Mouse (Mus musculus) heart, adult 2 months (tissue): Measurements from ENCODE around the gene Tle2.

Experiments
- CTCF ChIP-seq: fragments of 200-600 bp; IDR thresholded peaks from 2 replicates; pipeline ENCODE4 v1.8.1; 2022; ENCODE audit warnings: antibody characterized with exemption, mild to moderate bottlenecking, moderate library complexity
- EP300 ChIP-seq: fragments of 200-500 bp; IDR thresholded peaks from 2 replicates; pipeline ENCODE4 v1.6.1; 2011; ENCODE audit warnings: low read depth, low read length, control low read depth; ENCODE audit not compliant: insufficient read depth
- POLR2A ChIP-seq: fragments of 200-500 bp; IDR thresholded peaks from 2 replicates; pipeline ENCODE4 v1.6.1; 2011; ENCODE audit warnings: mild to moderate bottlenecking, low read depth, low read length, control low read depth; ENCODE audit not compliant: insufficient read depth

- TF ChIP-seq CTCF (no peak), POLR2A (peak; percentile 77), EP300 (peak; percentile 72; the same call in 1 of the 2 replicates)
Measured at GRCm38 (mm10) chr10:81605974-81606751, 31.8 kb downstream of the Tle2 start, which contains the start of gene BC025920.
